Mouse (Mus musculus): ENCODE data around the gene Gabpb1. TPM values are rescaled to one million over a fixed set of nuclear protein-coding genes. Genes with fewer than 3 reads are reported as not detected.

The Gabpb1 gene
- 38.9 to 43.1 TPM (median 41.6 TPM) in 4 replicates for total RNA-seq (2023; ENCODE audit: inconsistent age)

GRCm38 (mm10) chr2:126676122-126676515 is at the start of gene Gabpb1:
Gene Gabpb1, minus strand, starts transcription at chr2:126676337.

GRCm38 (mm10) chr2:126706759-126707437 is 30.8 kb upstream of the Gabpb1 start, which contains the start of gene Usp8:
Gene Usp8, plus strand, starts transcription at chr2:126707328.

GRCm38 (mm10) chr2:126619249-126619704 is 56.9 kb downstream of the Gabpb1 start, which contains the start of gene Hdc:
Gene Hdc, minus strand, starts transcription at chr2:126619299.

Other genes with a start within 250 kb of the Gabpb1 start
- gene Atp8b4, start 175.7 kb downstream of the Gabpb1 start, total RNA-seq (2023; ENCODE audit: inconsistent age), result 0.33 to 0.60 TPM (median 0.48 TPM) in 4 replicates
- gene Slc27a2, start 123.9 kb downstream of the Gabpb1 start, total RNA-seq (2023; ENCODE audit: inconsistent age), result not detected in 4 replicates
- gene Hdc, start 57.0 kb downstream of the Gabpb1 start, total RNA-seq (2023; ENCODE audit: inconsistent age), result 0.32 to 0.72 TPM (median 0.55 TPM) in 4 replicates
- 50.9 to 53.5 TPM (median 52.1 TPM) in 4 replicates for gene Usp8, start 31.0 kb upstream of the Gabpb1 start, total RNA-seq (2023; ENCODE audit: inconsistent age)
- gene Usp50, start 107.1 kb upstream of the Gabpb1 start, total RNA-seq (2023; ENCODE audit: inconsistent age), result 0.75 TPM in 1 of 4 replicates, not detected in the others
- gene Trpm7, start 199.9 kb upstream of the Gabpb1 start, total RNA-seq (2023; ENCODE audit: inconsistent age), result 64.0 to 87.1 TPM (median 78.2 TPM) in 4 replicates